Mouse (Mus musculus): ENCODE results near the gene Tsc22d1.
A peak's percentile ranks its signal among the peaks of the same experiment; 100 is the strongest.

Tsc22d1 gene

DNA sequence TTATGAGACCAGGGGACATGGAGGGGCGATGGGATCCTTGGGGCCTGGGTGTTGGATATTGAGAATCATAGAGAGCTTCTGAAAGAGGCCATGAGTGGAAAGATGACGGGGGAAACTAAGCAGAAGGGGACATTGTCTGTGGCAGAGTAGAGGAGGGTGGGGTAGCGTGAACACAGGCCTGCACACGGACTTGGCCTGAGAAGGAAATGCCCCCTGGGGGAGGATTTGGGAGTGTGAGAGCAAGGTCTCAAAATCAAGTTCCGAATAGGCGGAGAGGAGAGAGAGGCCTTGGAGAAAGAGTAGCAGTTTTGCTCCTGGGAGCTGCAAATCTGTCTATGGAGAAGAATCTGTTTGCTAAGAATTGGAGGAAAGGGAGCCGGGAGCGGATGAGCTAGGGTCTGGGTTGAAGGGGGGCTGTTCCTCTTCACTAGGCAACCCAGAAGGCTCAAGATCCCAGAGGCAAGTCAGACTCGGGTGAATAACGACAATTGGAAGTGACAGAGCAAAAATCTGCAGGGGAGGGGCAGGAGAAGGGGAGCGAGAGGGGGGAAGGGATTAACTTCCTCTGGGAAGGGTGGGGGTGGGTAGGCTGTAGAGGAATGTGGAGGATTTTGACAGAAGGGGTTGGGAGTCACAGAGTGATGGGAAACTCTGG is 98.8 kb downstream of the Tsc22d1 start:
- no peak for DNase-seq (ENCODE audit: extremely low read depth, insufficient read length, low spot score)

DNA sequence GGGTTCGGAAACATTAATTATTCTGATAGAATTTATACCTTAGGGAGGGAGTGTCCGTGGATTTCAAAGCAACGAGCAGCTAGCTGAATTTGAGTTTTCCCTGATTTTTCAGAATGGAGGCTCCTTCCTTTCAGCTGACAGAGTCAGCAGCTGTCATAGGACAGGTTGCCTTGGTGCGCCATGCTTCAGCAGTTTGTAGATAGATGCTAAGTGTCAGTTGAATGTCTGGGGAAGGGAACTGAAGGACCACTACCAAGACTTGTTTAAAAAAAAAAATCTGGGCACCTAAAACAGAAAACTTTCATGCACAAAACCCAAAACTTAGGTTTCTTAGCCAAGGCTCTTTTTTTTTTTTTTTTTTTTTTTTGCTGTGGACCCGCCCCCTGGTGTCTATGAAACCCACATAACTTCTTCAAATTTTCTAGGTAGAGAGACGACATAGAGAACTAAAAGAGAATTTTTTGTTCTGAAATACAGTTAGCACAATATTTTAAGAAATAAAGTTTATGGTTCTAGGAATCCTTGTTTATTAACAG is 99.4 kb downstream of the Tsc22d1 start:
- no peak for DNase-seq (ENCODE audit: extremely low read depth, insufficient read length, low spot score)

- DNase-seq (ENCODE audit: extremely low read depth, insufficient read length, low spot score), result no peak
These were observed 100.9 kb downstream of the Tsc22d1 start for GRCm38 (mm10) chr14:76515620-76516019.

- DNase-seq (ENCODE audit: extremely low read depth, insufficient read length, low spot score), result no peak
These were observed 103.5 kb downstream of the Tsc22d1 start for GRCm38 (mm10) chr14:76518217-76518616.

DNA sequence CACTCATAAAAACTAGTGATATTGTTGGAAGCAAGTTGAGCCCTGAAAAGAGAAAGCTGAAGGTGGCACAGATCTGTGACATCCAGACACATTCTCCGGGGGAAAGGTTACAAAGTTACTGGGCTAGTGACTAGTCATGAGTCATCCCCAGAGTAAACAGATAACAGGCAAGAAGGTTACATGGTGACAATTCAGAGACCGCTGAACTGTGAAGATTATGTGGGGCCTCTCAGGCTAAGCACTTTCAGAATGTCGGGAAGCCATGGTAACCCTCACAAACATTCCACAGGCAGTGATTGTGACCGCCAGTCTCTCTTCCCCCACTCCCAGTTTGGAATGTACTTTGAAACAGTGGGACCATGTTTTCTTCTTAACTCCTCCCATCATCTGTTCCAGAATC is 105.8 kb downstream of the Tsc22d1 start:
- DNase-seq (ENCODE audit: extremely low read depth, insufficient read length, low spot score), result peak; percentile 32

DNA sequence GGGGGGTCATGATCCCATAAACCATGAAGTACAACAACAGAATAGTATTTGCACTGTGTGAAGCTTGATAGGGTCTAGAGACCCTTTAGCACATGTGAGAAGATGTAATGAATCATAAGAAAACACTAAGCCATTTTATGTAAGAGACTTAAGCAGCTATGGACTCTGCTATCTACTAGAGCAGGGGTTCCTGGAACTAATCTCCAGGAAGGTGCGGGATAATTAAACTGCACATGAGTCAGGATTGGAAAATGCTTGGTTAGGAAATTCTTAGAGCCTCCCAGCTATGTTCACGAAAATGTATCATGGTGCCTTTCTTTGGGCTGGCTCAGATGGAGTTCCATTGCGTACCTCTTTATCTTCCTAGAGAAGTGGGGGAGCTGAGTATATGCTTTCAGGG is 106.5 kb downstream of the Tsc22d1 start:
- DNase-seq (ENCODE audit: extremely low read depth, insufficient read length, low spot score), result no peak

DNA sequence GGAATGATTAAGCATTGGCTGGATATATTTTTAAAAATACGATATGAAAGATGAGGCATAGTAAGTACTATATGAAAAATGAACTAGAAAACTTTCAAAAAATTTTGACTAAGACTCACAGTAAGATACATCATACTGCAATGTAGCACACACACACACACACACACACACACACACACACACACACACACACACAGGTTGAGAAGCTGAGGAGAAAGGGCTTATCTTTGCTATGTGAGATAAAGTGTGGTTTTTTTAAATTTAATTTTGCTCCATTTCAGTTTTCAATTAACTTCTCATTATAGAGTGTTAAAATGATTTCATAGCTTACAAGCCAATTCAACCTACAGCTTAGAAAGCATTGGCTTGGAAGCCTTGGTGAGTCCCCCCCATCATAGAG is 108.6 kb downstream of the Tsc22d1 start:
- DNase-seq (ENCODE audit: extremely low read depth, insufficient read length, low spot score), result no peak

DNA sequence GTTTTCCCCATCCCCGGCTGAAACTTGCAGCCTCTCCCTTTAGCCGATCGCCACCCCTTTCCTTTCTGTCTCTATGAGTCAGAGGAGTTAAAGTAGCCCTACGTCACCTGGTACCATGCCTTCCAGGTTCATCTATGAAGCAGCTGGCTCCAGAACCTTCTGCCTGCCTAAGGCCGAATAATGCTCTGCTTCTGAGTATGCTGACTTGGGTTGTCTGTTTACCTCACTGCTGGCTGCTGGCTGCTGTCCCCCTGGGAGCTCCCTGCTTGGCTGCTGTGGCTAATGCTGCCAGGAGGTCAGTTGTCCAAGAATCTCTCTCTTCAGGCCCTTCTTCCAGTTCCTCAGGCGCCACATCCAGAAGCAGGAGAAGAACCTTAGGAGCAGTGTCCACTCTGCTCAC is 111.7 kb downstream of the Tsc22d1 start:
- DNase-seq (ENCODE audit: extremely low read depth, insufficient read length, low spot score), result peak; percentile 44

- no peak for DNase-seq (ENCODE audit: extremely low read depth, insufficient read length, low spot score)
These were observed 112.4 kb downstream of the Tsc22d1 start for GRCm38 (mm10) chr14:76527030-76527719.

GRCm38 (mm10) chr14:76527758-76528313 is 113.1 kb downstream of the Tsc22d1 start:
- no peak for DNase-seq (ENCODE audit: extremely low read depth, insufficient read length, low spot score)

DNA sequence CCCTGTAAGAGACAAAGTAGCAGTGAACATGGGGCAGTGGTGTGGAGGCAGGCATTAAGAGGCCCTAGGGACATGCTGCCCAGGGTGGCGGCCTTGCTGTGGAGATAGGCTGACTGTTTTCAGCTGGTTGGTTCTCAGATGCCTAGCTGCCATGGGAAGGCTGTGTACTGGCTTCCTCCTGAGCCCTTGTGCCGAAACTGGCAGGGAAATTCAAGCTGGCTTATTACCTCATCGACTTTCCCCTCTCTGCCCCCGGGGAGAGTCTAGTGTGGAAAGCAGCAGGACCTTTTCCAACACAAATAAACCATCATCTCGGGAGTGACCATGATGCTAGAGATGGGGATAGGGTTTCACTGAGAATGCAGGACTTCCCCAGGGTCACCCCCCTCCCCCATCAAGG is 113.9 kb downstream of the Tsc22d1 start:
- DNase-seq (ENCODE audit: extremely low read depth, insufficient read length, low spot score), result peak; percentile 54

- DNase-seq (ENCODE audit: extremely low read depth, insufficient read length, low spot score), result no peak
These were observed 116.4 kb downstream of the Tsc22d1 start for GRCm38 (mm10) chr14:76531027-76531660.

- DNase-seq (ENCODE audit: extremely low read depth, insufficient read length, low spot score), result no peak
These were observed 117.8 kb downstream of the Tsc22d1 start for GRCm38 (mm10) chr14:76532257-76533169.

DNA sequence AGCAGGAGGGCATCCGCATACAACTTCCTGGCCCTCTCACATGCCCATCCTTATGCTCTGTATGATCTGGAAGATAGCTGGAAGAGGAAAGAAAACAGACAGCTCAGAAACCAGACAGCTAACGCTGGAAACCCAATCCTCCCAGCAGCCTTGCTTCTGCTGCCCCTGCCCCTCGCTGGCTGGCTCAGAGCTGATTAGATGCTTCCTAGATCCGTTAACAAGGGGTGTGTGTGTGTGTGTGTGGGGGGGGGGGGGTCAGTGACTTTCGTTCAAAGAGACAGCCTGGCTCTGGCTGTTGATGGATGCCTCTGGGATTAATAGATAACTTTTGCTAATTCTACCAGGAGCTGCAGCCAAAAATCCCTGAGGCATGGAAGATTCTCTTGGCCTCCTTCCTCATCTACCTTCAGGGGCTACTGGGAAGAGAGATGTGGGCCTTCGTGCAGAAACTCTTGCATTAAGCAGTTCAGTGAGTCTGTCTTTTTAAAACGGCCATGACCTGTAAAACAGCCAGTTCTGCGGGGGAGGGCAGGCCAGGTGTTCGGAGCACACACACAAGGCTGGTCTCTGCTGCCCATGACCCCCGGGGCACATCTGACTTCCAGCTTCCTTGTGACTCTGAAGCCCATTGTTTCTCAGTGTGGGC is 118.5 kb downstream of the Tsc22d1 start:
- no peak for DNase-seq (ENCODE audit: extremely low read depth, insufficient read length, low spot score)

DNA sequence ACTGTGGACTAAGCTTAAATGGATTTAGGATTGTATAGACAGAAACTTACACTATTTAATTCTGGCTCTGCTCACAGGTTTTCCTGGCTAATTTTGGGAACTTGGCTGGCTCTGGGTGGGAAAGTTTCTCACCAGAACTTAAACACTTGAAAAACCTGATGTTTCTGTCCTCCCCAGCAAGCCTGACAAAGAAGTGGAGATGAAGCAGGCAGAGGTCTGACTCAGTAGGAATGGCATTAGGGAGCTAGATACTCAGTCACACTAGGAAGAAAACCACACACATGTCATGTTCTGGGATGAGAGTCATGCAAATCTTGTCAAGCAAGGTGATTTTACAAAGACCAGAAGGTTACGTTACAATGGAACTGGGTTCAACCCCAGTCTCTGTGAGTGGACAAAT is 120.3 kb downstream of the Tsc22d1 start:
- DNase-seq (ENCODE audit: extremely low read depth, insufficient read length, low spot score), result no peak

GRCm38 (mm10) chr14:76536921-76537320 is 122.2 kb downstream of the Tsc22d1 start:
- DNase-seq (ENCODE audit: extremely low read depth, insufficient read length, low spot score), result no peak

DNA sequence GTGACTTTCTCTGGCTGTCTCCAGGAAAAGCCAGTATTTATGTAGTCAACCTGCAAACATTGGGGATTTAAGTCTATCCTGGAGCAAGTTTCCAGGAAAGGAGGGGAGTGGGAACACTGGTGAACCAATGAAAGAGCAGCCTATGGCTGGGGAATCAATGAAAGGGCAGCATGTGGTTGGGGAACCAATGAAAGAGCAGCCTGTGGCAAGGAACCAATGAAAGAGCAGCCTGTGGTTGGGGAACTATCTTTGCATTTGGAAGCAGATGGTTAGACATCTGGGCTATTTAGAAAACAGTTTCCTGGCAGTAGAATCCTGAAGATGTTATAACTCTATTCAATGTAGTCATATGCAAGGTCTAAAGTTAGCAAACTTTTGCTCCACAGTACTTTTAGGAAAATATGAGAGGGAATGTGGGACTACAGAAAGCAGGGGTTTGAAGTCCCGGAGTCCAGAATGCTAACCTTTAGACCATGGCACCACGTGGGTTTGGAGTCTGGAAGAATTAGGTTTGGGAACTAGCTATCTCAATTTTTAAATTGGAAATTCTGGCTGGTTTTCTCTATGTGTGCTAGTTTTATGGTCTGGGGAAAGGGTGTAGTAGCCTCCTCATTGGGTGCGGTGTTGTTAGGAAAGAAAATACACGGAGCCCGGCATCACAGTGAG is 125.4 kb downstream of the Tsc22d1 start:
- no peak for DNase-seq (ENCODE audit: extremely low read depth, insufficient read length, low spot score)

GRCm38 (mm10) chr14:76541341-76541740 is 126.6 kb downstream of the Tsc22d1 start:
- no peak for DNase-seq (ENCODE audit: extremely low read depth, insufficient read length, low spot score)

DNA sequence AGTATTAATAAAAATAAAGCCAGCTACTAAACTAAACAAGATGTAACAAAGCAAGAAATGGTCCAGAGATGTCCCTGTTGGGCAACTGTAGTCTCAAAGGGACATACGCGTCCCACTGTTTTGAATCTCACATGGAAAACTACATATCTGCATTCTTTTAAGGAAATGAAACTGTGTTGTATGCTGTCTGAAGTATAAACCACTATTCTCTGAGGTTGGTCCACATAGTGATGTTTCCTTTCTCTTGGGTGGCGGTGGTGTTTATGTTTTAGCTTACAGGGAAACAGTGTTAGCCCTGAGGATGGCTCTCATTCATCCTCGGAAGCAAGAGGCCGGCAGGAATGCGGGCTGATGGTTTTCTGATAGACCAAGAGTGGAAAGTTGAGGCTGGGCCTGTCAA is 129.4 kb downstream of the Tsc22d1 start:
- no peak for DNase-seq (ENCODE audit: extremely low read depth, insufficient read length, low spot score)

All from 3134 (cell line).